Mouse (Mus musculus) CH12.LX (cell line): ENCODE results near the gene Lpcat2b. TPM values are rescaled to one million over a fixed set of nuclear protein-coding genes. Genes with fewer than 3 reads are reported as not detected.
A peak's percentile ranks its signal among the peaks of the same experiment; 100 is the strongest.

Source experiments
- DNase-seq: peaks from one replicate; pipeline ENCODE4 v3.0.0-alpha.2; 2013; ENCODE audit errors: extremely low read depth
- H3K27ac ChIP-seq: 2 replicates; pipeline ENCODE4 v1.5.1; 2012; ENCODE audit warnings: low read depth, mild to moderate bottlenecking, control low read depth, moderate library complexity; ENCODE audit not compliant: insufficient read depth
- H3K27me3 ChIP-seq: replicated peaks from 2 replicates; pipeline ENCODE3; 2012; ENCODE audit warnings: inconsistent platforms
- H3K36me3 ChIP-seq, 2 experiments: replicated peaks in 1 of 2; 2 replicates each; pipeline versions ENCODE3 to v1.6.1; 2012; ENCODE audit warnings: inconsistent platforms in 1 of 2, low read length in 1 of 2, mild to moderate bottlenecking in 1 of 2, mixed read lengths in 1 of 2, moderate library complexity in 1 of 2; ENCODE audit not compliant: control insufficient read depth in 1 of 2, insufficient read depth in 1 of 2
- H3K4me1 ChIP-seq, 2 experiments: 2 replicates each; pipeline ENCODE4 v1.6.1; 2012; ENCODE audit warnings: inconsistent platforms in 1 of 2, moderate library complexity in 1 of 2; ENCODE audit not compliant: insufficient read depth in 2 of 2, control insufficient read depth in 1 of 2
- H3K4me2 ChIP-seq: 2 replicates; pipeline ENCODE4 v1.6.1; 2012; ENCODE audit warnings: low read depth, mild to moderate bottlenecking, control low read depth; ENCODE audit not compliant: poor library complexity, insufficient read depth, severe bottlenecking
- H3K4me3 ChIP-seq, 3 experiments: fragments of 150-350 bp in 1 of 3; sonication (generic) in 1 of 3; replicated peaks in 1 of 3; 2 replicates each; pipeline versions ENCODE3 to v1.5.1; 2011 to 2012; ENCODE audit warnings: low read depth in 2 of 3, low read length in 2 of 3, mild to moderate bottlenecking in 2 of 3, moderate library complexity in 2 of 3, control low read depth in 1 of 3, improper control_type of control experiment in 1 of 3, inconsistent platforms in 1 of 3, mixed read lengths in 1 of 3; ENCODE audit not compliant: poor library complexity in 1 of 3
- H3K79me2 ChIP-seq: replicated peaks from 2 replicates; pipeline ENCODE4 v1.6.1; 2012; ENCODE audit warnings: mild to moderate bottlenecking, moderate library complexity; ENCODE audit not compliant: control insufficient read depth, poor library complexity, insufficient read depth, severe bottlenecking; ENCODE audit errors: extremely low read depth
- H3K9ac ChIP-seq: 2 replicates; pipeline ENCODE4 v1.6.1; 2012; ENCODE audit warnings: low read depth, mild to moderate bottlenecking, control low read depth, moderate library complexity; ENCODE audit not compliant: insufficient read depth
- H3K9me3 ChIP-seq: replicated peaks from 2 replicates; pipeline ENCODE3; 2012; ENCODE audit warnings: low read length, inconsistent platforms, mixed read lengths
- BHLHE40 ChIP-seq: IDR thresholded peaks from 2 replicates; pipeline ENCODE4 v1.6.1; 2011; ENCODE audit warnings: mild to moderate bottlenecking, low read depth, low read length, improper control_type of control experiment
- CHD2 ChIP-seq: IDR thresholded peaks from 2 replicates; pipeline ENCODE4 v1.6.1; 2011; ENCODE audit warnings: low read length, improper control_type of control experiment
- CTCF ChIP-seq, 2 experiments: IDR thresholded peaks in 1 of 2; conservative IDR thresholded peaks in 1 of 2; 2 replicates each; pipeline ENCODE4 v1.5.1; 2011 to 2012; ENCODE audit warnings: low read depth in 2 of 2, low read length in 2 of 2, improper control_type of control experiment in 1 of 2, inconsistent platforms in 1 of 2, mild to moderate bottlenecking in 1 of 2, moderate library complexity in 1 of 2
- E2F4 ChIP-seq: IDR thresholded peaks from 2 replicates; pipeline ENCODE4 v1.6.1; 2011; ENCODE audit warnings: low read depth, low read length, improper control_type of control experiment; ENCODE audit not compliant: insufficient replicate concordance
- ELF1 ChIP-seq: IDR thresholded peaks from 2 replicates; pipeline ENCODE4 v1.6.1; 2014; ENCODE audit warnings: low read depth, mild to moderate bottlenecking, inconsistent platforms, low read length, improper control_type of control experiment
- ETS1 ChIP-seq: conservative IDR thresholded peaks from 2 replicates; pipeline ENCODE4 v1.6.1; 2012; ENCODE audit warnings: low read depth, mild to moderate bottlenecking, inconsistent platforms, low read length, improper control_type of control experiment, moderate library complexity
- IRF4 ChIP-seq: IDR thresholded peaks from 2 replicates; pipeline ENCODE4 v1.6.1; 2014; ENCODE audit warnings: low read depth, mild to moderate bottlenecking, inconsistent platforms, low read length, improper control_type of control experiment
- JUN ChIP-seq: IDR thresholded peaks from 2 replicates; pipeline ENCODE4 v1.6.1; 2011; ENCODE audit warnings: low read depth, mild to moderate bottlenecking, low read length, improper control_type of control experiment, moderate library complexity; ENCODE audit not compliant: insufficient read depth
- MAFK ChIP-seq: IDR thresholded peaks from 2 replicates; pipeline ENCODE4 v1.6.1; 2011; ENCODE audit warnings: low read length, improper control_type of control experiment; ENCODE audit not compliant: insufficient replicate concordance
- MAX ChIP-seq: IDR thresholded peaks from 2 replicates; pipeline ENCODE4 v1.6.1; 2011; ENCODE audit warnings: low read length, improper control_type of control experiment
- MAZ ChIP-seq: IDR thresholded peaks from 2 replicates; pipeline ENCODE4 v1.6.1; 2012; ENCODE audit warnings: low read depth, mild to moderate bottlenecking, inconsistent platforms, low read length, improper control_type of control experiment, moderate library complexity
- MEF2A ChIP-seq: IDR thresholded peaks from 2 replicates; pipeline ENCODE4 v1.6.1; 2014; ENCODE audit warnings: low read depth, mild to moderate bottlenecking, inconsistent platforms, low read length, improper control_type of control experiment, borderline replicate concordance
- MXI1 ChIP-seq: IDR thresholded peaks from 2 replicates; pipeline ENCODE4 v1.6.1; 2011; ENCODE audit warnings: mild to moderate bottlenecking, low read depth, low read length, improper control_type of control experiment
- RCOR1 ChIP-seq: conservative IDR thresholded peaks from 2 replicates; pipeline ENCODE4 v1.6.1; 2012; ENCODE audit warnings: low read depth, mild to moderate bottlenecking, inconsistent platforms, low read length, improper control_type of control experiment
- SMC3 ChIP-seq: IDR thresholded peaks from 2 replicates; pipeline ENCODE4 v1.6.1; 2011; ENCODE audit warnings: low read depth, low read length, improper control_type of control experiment
- TCF12 ChIP-seq: IDR thresholded peaks from 2 replicates; pipeline ENCODE4 v1.6.1; 2014; ENCODE audit warnings: low read depth, mild to moderate bottlenecking, inconsistent platforms, low read length, improper control_type of control experiment
- USF2 ChIP-seq: conservative IDR thresholded peaks from 2 replicates; pipeline ENCODE4 v1.6.1; 2011; ENCODE audit warnings: low read depth, low read length, improper control_type of control experiment
- ZC3H11A ChIP-seq: IDR thresholded peaks from 2 replicates; pipeline ENCODE4 v1.6.1; 2012; ENCODE audit warnings: low read depth, mild to moderate bottlenecking, inconsistent platforms, low read length, improper control_type of control experiment
- ZKSCAN1 ChIP-seq: IDR thresholded peaks from 2 replicates; pipeline ENCODE4 v1.6.1; 2012; ENCODE audit warnings: low read depth, inconsistent platforms, low read length, improper control_type of control experiment, borderline replicate concordance
- ZNF384 ChIP-seq: IDR thresholded peaks from 2 replicates; pipeline ENCODE4 v1.6.1; 2012; ENCODE audit warnings: low read depth, low read length, improper control_type of control experiment, inconsistent platforms
- dilution Hi-C: fragments of 300-500 bp; cut with MboI; formaldehyde crosslinking; loops from 2 replicates; pipeline ENCODE4 v1.14.3; 2020; ENCODE audit warnings: low sequenced_read_pairs; ENCODE audit not compliant: extremely low pct_unique_long_range_greater_than_20kb, extremely low pct_ligation_motif_present
- in situ Hi-C: fragments of 300-500 bp; cut with MboI; formaldehyde crosslinking; loops from 3 replicates; pipeline ENCODE4 v1.14.3; 2019; ENCODE audit warnings: low sequenced_read_pairs, low pct_ligation_motif_present, low pct_unique_long_range_greater_than_20kb, mixed read lengths
- polyA plus RNA-seq: library from polyadenylated mRNA; unstranded; fragments of >175 nt; gene quantifications from 2 replicates; pipeline ENCODE4 v1.2.1, GENCODE M21; 2012; ENCODE audit warnings: low read depth; ENCODE audit not compliant: insufficient read length
- total RNA-seq, 2 experiments: library from RNA; depleted of rRNA; stranded (reverse); fragments of 300-350 nt in 1 of 2; fragments of >200 nt in 1 of 2; gene quantifications; 2 replicates each; pipeline ENCODE4 v1.2.3; 2012 to 2014

Lpcat2b gene
- total and polyA plus RNA-seq, 3 experiments = not detected

DNA sequence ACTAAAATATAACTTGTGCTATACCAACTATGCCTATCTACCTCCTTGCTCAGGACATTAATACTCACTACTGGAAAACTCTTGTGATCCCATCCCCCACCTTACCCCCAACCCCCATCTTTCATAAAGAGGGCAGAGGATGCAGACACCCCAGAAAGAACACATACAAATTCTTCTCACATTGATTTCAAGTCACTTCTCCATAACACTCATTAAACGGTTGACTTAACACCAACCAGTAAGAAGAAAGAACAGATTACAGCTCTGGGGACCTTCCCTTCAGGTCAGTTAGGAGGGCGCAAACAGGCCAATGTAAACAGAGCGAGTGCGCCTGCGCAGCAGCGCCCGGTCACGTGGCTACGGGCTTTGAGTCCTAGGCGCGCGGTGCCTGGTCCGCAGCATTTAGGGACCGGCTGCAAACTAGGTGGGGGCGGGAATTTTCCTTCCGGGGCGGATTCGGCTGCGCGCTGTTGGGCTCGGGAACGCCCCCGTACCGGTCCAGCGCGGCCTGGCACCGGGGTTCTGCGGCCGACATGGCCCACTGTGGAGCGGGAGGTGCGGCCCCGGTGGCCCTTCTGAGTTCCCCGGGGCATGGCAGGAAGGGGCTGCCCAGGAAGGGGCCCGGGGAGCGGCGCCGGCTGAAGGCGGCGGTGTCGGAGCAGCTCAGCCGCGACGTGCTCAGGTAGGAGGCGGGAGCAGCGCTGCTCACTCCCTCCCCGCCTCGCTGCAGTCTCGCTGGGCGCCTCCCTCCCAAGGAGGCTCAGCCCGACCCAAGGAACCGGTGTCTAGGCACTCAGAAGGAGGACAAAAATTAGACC is 6.3 kb downstream of the Lpcat2b start, which contains the start of gene Btbd8 (continued):
- TF ChIP-seq CTCF (conservative IDR thresholded peaks at IDR 0.05 in 1 of 2, IDR thresholded peaks at IDR 0.05 in 1 of 2; ENCODE audit: low read depth in 2 of 2, low read length in 2 of 2) (no peak), CHD2 (peak; percentile 96), IRF4 (peak; percentile 54; the same call in 1 of the 2 replicates), ZC3H11A (no peak), MXI1 (peak; percentile 78; the same call in 1 of the 2 replicates), USF2 (peak; percentile 94), BHLHE40 (peak; percentile 83), RCOR1 (no peak; the same call in 1 of the 2 replicates), ZKSCAN1 (no peak), ETS1 (no peak), E2F4 (peak; percentile 79; the same call in 1 of the 2 replicates), MAZ (0 out of 2 replicates have a peak, but pooled peaks have one; percentile 55), ELF1 (peak; percentile 69), ZNF384 (no peak)

- DNase-seq = peak; percentile 11
- TF ChIP-seq ZKSCAN1 (no peak), MAX (0 out of 2 replicates have a peak, but pooled peaks have one; percentile 16), SMC3 (no peak)
- Histone ChIP-seq H3K27ac (peak overlapping the region; percentile 66; the same call in 1 of the 2 replicates), H3K9ac (peak overlapping the region; percentile 75), H3K36me3 (peaks cover 0 to 2% of the 10 kb centered on the region in 2 experiments), H3K4me1 (peaks cover 8 to 35% of the 10 kb centered on the region in 2 experiments; a peak in 3 of 4 replicates), H3K79me2 (no peaks in the 10 kb centered on the region), H3K9me3 (no peaks in the 10 kb centered on the region), H3K4me3 (peak overlapping the region; percentile 74 to 80 (median 77)), H3K4me2 (peak overlapping the region; percentile 75), H3K27me3 (no peaks in the 10 kb centered on the region)
- dilution Hi-C loops (no loop called here), in situ Hi-C loops (no loop called here)
Observed at GRCm38 (mm10) chr5:107438353-107438752, 7.0 kb downstream of the Lpcat2b start.

GRCm38 (mm10) chr5:107441881-107442280 is 10.5 kb downstream of the Lpcat2b start:
- DNase-seq = no peak
- Histone ChIP-seq H3K4me1 (peaks cover 5 to 24% of the 10 kb centered on the region in 2 experiments; a peak in 3 of 4 replicates), H3K27me3 (no peaks in the 10 kb centered on the region), H3K36me3 (peaks cover 0 to 9% of the 10 kb centered on the region in 2 experiments), H3K9me3 (no peaks in the 10 kb centered on the region)
- in situ Hi-C loops = no loop called here
- TF ChIP-seq RCOR1 (no peak), CTCF (conservative IDR thresholded peaks at IDR 0.05 in 1 of 2, IDR thresholded peaks at IDR 0.05 in 1 of 2; ENCODE audit: low read depth in 2 of 2, low read length in 2 of 2) (no peak), BHLHE40 (no peak), MAFK (no peak), MEF2A (no peak), JUN (no peak), IRF4 (no peak), TCF12 (no peak)
- TF ChIP-seq, all 38 proteins: peak for 0
- Histone ChIP-seq H3K4me2 (no peak overlapping the region), H3K27ac (no peak overlapping the region), H3K9ac (no peak overlapping the region; the same call in 1 of the 2 replicates), H3K79me2 (no peaks in the 10 kb centered on the region), H3K4me3 (no peak overlapping the region)
- dilution Hi-C loops = no loop called here
